Mouse (Mus musculus): ENCODE data around the gene Trim47. TPM values are rescaled to one million over a fixed set of nuclear protein-coding genes. Genes with fewer than 3 reads are reported as not detected.

The Trim47 gene
- polyA plus RNA-seq, 1 experiment: not detected

DNA sequence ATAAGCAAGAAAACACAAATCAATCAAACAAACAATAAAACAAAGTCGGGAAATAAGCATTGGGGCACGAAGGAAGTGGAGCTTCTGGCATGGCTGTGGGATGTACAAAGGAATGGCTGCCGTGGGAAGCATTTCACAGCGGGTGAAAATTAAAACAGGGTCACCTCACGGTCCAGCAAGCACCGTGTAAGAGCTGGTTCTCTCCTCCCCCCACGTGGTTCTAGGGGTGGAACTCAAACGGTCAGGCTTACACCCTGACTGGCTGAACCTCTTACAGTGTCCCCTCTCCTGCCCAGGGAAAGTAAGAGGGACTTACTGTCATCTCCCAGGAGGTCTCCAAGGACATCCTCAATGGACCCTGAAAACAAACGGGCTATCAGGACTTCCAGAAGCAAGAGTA is 36.0 kb upstream of the Trim47 start:
- TF ChIP-seq CTCF (IDR thresholded peaks at IDR 0.05; ENCODE audit: insufficient read depth, low read depth, low read length) (no peak), POLR2A (IDR thresholded peaks at IDR 0.05; ENCODE audit: insufficient read depth, low read depth, low read length) (no peak)
- Histone ChIP-seq H3K4me3 (ENCODE audit: insufficient read depth, low read depth, low read length) (no peak overlapping the region), H3K4me1 (ENCODE audit: control insufficient read depth, insufficient read depth, low read length) (peaks cover 22% of the 10 kb centered on the region), H3K27ac (ENCODE audit: insufficient read depth, low read depth, low read length) (no peak overlapping the region)
- WGBS: 31% methylated on average over 9 of the region's 9 CpGs

DNA sequence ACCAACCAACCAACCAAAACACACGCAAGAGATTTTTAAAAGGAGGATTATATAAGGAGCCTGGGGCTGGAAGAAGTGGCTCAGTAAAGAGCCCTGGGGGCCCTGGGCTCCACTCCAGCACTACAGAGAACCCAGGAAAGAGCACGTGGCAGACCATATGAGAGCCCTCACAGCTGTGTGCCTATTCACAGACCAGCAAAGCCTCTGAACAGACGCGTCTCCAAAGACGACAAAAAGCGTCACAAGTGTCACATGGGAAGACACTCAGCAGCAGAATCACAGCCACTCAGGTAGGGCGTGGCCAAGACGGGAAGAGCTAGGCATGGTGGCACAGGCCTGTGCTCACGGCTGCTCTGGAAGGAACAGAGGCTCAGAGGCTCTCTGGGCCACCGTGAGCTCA is 35.1 kb upstream of the Trim47 start:
- Histone ChIP-seq H3K27ac (ENCODE audit: insufficient read depth, low read depth, low read length) (peak overlapping the region; percentile 27; the same call in 1 of the 2 replicates), H3K4me1 (ENCODE audit: control insufficient read depth, insufficient read depth, low read length) (peaks cover 22% of the 10 kb centered on the region), H3K4me3 (ENCODE audit: insufficient read depth, low read depth, low read length) (no peak overlapping the region)
- TF ChIP-seq CTCF (IDR thresholded peaks at IDR 0.05; ENCODE audit: insufficient read depth, low read depth, low read length): no peak
- TF ChIP-seq POLR2A (IDR thresholded peaks at IDR 0.05; ENCODE audit: insufficient read depth, low read depth, low read length): no peak
- whole genome bisulfite sequencing: 52% methylated on average over 10 of the region's 10 CpGs

DNA sequence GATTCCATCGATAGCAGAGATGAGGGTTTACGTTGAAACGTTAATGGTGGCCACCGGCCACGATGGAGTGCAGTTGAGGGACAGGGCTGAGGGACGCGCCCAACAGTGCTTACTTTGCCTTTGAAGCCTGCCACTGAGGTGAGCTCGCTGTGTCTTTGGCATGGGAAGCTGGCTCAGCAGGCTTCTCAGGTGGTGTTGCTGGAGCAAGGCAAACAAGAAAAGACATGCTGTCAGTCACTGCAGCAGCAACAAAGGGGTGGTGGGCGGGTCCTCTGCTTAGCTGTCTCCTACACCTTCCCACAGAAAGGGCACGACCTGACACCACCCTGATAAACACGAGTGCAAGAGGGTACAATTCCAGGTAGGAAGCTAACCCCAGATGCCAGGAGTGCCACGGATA is 34.3 kb upstream of the Trim47 start:
- Histone ChIP-seq H3K27ac (ENCODE audit: insufficient read depth, low read depth, low read length) (peak overlapping the region; percentile 47), H3K4me1 (ENCODE audit: control insufficient read depth, insufficient read depth, low read length) (peaks cover 22% of the 10 kb centered on the region), H3K4me3 (ENCODE audit: insufficient read depth, low read depth, low read length) (no peak overlapping the region)
- TF ChIP-seq POLR2A (IDR thresholded peaks at IDR 0.05; ENCODE audit: insufficient read depth, low read depth, low read length) (no peak), CTCF (IDR thresholded peaks at IDR 0.05; ENCODE audit: insufficient read depth, low read depth, low read length) (no peak)
- WGBS: 79% methylated on average over 12 of the region's 12 CpGs

DNA sequence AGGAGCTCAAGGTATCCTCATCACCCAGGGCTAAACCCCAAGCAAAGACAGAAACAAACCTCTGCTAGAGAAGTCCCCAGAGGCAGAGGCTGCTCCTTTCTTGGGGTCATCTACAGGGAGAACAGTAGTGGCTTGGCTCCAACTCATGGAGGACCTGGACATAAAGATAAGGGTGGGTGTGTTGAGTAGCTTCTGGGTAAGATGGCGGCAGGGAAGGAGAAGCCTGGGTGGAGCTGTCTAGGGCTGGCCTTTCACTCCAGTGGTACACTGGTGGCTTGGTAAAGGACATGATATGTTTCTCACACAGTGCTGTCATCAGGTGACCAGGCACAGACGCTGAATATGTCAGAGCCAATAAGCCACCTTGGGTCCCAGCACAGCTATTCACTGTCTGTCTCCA is 23.9 kb upstream of the Trim47 start:
- TF ChIP-seq CTCF (IDR thresholded peaks at IDR 0.05; ENCODE audit: insufficient read depth, low read depth, low read length): no peak
- TF ChIP-seq POLR2A (IDR thresholded peaks at IDR 0.05; ENCODE audit: insufficient read depth, low read depth, low read length): no peak
- WGBS: 94% methylated on average over 2 of the region's 2 CpGs
- peaks cover 9% of the 10 kb centered on the region for H3K4me1 ChIP-seq (ENCODE audit: control insufficient read depth, insufficient read depth, low read length)
- no peak overlapping the region for H3K27ac ChIP-seq (ENCODE audit: insufficient read depth, low read depth, low read length)
- H3K4me3 ChIP-seq (ENCODE audit: insufficient read depth, low read depth, low read length): no peak overlapping the region

DNA sequence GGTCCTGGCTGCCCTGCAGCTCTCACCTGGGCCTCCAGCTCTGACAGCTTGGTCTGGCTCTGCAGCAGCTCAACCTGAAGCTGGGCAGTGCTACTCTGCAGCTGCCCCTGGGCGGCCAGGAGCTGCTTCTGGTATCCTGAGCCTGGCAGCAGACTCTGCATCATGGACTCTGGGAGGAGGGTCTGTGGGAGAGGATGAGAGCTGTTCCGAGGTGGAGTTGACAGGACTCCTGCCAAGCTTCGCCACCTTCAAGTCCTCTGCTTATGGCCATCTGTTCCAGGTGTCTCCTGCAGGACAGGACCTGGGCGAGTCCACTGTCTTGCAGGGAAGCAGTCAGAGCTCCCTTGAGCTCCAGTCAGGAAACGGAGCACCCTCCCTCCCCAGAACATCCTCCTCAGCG is 22.3 kb upstream of the Trim47 start:
- peaks cover 17% of the 10 kb centered on the region for H3K4me1 ChIP-seq (ENCODE audit: control insufficient read depth, insufficient read depth, low read length)
- H3K27ac ChIP-seq (ENCODE audit: insufficient read depth, low read depth, low read length): no peak overlapping the region
- H3K4me3 ChIP-seq (ENCODE audit: insufficient read depth, low read depth, low read length): no peak overlapping the region
- TF ChIP-seq POLR2A (IDR thresholded peaks at IDR 0.05; ENCODE audit: insufficient read depth, low read depth, low read length) (no peak), CTCF (IDR thresholded peaks at IDR 0.05; ENCODE audit: insufficient read depth, low read depth, low read length) (no peak)
- 85% methylated on average over 6 of the region's 6 CpGs for WGBS

DNA sequence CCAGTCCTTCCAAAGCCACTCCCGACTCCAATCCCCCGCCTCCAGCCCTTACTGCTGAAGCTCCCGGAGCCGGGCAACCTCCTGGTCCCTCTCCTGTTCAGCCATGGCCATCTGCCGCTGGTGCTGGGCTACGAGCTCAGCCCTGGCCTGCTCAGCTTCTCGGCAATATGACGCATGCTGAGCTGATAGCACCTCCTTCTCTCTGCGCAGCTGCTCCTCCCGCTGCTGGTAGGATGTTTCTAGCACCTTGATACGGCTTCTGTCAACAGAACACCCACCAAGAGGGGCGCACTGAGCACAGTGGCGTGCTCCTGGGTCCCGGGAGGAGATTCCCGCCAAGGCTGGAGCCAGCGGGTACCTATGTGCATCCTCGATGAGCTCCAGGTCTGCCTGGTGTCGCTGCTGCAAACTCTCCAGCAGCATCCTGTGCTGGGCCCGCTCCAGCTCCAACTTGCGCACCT is 21.8 kb upstream of the Trim47 start:
- no peak overlapping the region for H3K4me3 ChIP-seq (ENCODE audit: insufficient read depth, low read depth, low read length)
- H3K27ac ChIP-seq (ENCODE audit: insufficient read depth, low read depth, low read length): no peak overlapping the region
- WGBS: 72% methylated on average over 20 of the region's 20 CpGs

DNA sequence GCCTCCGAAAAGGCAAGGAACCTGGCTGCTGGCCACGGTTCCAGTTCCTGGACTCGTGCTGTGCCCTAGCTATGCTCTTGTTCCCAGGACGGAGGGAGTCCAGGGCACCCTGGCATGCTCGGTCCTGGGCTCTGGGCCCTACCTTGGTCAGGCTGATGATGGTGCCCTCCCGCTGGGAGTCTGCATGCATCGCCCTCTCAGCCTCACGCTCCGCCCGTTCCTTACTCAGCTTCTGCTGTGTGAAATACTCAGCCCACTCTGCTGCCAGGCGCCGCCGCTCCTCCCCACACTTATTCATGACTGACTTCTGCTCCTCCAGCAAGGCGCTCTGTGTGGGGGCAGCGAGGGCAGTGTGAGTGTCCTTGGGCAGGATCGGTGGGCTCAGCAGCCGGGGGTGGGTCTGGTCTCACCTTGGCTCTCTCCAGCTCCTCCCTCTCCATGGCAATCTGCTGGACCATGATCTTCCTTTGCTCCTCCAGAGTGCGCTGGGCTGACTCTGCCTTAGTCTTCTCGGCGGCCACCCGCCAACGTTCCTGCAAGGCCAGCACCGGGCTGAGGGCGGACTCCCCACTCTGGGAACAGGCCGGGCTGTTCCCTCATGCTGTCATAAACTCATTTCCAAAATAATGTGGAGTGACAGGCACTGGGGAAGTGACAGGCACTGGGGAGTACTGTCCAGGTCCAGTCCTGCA is 19.4 kb upstream of the Trim47 start:
- H3K4me1 ChIP-seq (ENCODE audit: control insufficient read depth, insufficient read depth, low read length): peaks cover 17% of the 10 kb centered on the region
- no peak for TF ChIP-seq CTCF (IDR thresholded peaks at IDR 0.05; ENCODE audit: insufficient read depth, low read depth, low read length)
- TF ChIP-seq POLR2A (IDR thresholded peaks at IDR 0.05; ENCODE audit: insufficient read depth, low read depth, low read length): no peak
- no peak overlapping the region for H3K4me3 ChIP-seq (ENCODE audit: insufficient read depth, low read depth, low read length)
- WGBS: 29% methylated on average over 25 of the region's 25 CpGs
- peak overlapping the region; percentile 36; the same call in 1 of the 2 replicates for H3K27ac ChIP-seq (ENCODE audit: insufficient read depth, low read depth, low read length)

More for the DNA sequence above, 21.8 kb upstream of the Trim47 start:
- peaks cover 17% of the 10 kb centered on the region for H3K4me1 ChIP-seq (ENCODE audit: control insufficient read depth, insufficient read depth, low read length)
- TF ChIP-seq CTCF (IDR thresholded peaks at IDR 0.05; ENCODE audit: insufficient read depth, low read depth, low read length) (no peak), POLR2A (IDR thresholded peaks at IDR 0.05; ENCODE audit: insufficient read depth, low read depth, low read length) (no peak)

DNA sequence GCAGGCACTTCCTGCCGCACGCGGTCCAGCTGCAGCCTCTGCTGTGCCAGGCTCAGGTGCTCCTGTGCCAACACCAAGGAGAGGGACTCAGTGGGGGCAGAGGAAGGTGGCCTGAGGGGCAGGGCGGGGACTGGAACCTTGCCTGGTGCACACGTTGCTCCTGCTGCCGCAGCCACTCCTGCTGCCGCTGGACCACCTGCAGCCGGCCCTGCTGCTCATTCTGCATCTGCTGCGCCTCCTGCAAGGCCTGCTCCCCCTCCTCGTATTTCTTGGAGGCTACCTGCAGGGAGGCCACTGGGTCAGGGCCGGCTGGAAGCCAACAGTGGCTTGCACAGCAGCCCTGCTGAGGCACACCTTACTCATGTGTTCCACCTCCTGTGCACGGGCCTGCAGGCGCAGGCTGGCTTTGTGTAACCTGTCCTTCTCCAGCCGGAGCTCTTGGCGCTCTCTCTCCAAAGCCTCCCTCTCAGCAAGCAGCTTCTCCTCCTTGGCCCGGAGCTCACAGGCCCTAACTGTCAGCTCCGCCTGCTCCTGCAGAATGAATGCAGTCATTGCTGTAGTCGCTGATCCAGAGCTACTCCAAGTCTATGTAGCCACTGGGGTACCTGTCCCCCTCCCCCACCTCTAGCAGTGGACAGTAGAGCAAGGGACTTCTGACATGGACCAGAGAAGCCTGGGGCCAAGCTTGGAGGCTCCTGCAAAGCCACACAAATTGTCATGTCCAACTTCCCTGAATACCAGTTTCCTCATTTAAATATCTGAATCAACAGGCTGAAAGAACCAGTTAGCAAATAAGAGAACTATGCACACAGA is 18.7 kb upstream of the Trim47 start:
- 45% methylated on average over 18 of the region's 18 CpGs for WGBS
- H3K4me3 ChIP-seq (ENCODE audit: insufficient read depth, low read depth, low read length): no peak overlapping the region
- TF ChIP-seq CTCF (IDR thresholded peaks at IDR 0.05; ENCODE audit: insufficient read depth, low read depth, low read length): no peak
- TF ChIP-seq POLR2A (IDR thresholded peaks at IDR 0.05; ENCODE audit: insufficient read depth, low read depth, low read length): no peak
- no peak overlapping the region for H3K27ac ChIP-seq (ENCODE audit: insufficient read depth, low read depth, low read length)
- peaks cover 17% of the 10 kb centered on the region for H3K4me1 ChIP-seq (ENCODE audit: control insufficient read depth, insufficient read depth, low read length)

DNA sequence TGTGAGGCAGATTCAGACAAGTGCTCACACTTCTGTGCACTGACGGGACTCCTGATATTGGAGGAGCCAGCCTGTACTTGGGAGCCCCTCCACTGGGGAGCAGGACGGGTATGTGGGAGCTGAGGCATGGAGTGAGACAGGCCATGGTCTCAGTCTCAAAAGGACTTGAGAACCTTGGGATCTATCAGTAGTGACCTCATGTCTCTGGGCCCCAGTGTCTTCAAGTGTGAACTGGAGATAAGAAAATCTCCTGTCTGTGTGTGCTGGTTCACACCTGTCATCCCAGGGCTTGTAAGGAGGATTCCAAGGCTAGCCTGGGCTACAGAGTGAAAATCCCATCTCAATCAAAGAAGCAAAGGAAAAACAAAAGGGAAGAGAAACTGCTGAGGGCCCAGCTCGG is 16.5 kb upstream of the Trim47 start:
- TF ChIP-seq CTCF (IDR thresholded peaks at IDR 0.05; ENCODE audit: insufficient read depth, low read depth, low read length): no peak
- TF ChIP-seq POLR2A (IDR thresholded peaks at IDR 0.05; ENCODE audit: insufficient read depth, low read depth, low read length): no peak
- WGBS: 92% methylated on average over 3 of the region's 3 CpGs
- peaks cover 19% of the 10 kb centered on the region for H3K4me1 ChIP-seq (ENCODE audit: control insufficient read depth, insufficient read depth, low read length)
- no peak overlapping the region for H3K4me3 ChIP-seq (ENCODE audit: insufficient read depth, low read depth, low read length)
- H3K27ac ChIP-seq (ENCODE audit: insufficient read depth, low read depth, low read length): no peak overlapping the region

All from olfactory bulb, adult 2 months (tissue).